ENCODE assay signal across 12 mouse cellular contexts in genomic region chr11:88782531-88782930, GRCm38 (mm10).
"Had no signal": no experiment of that assay in that cellular context is flagged by ENCODE, and none has a peak within 500 bp of the region (broad histone marks: within the 10 kb centered on the region; RNA-seq: fewer than 3 reads in every experiment).

No protein-coding gene starts in this region.

- DNase-seq: retina, postnatal 1 day; right cerebral cortex, adult 18-20 months; right cerebral cortex, postnatal 14 days; right cerebral cortex, postnatal 25 days; right cerebral cortex, postnatal 4 days; spleen, adult 18-20 months; thymus, adult 18-20 months; thymus, adult 2 months; thymus, postnatal 14 days; thymus, postnatal 25 days; thymus, postnatal 36 days; thymus, postnatal 4 days had no signal
